ENCODE assay signal across 26 mouse cellular contexts in the genomic region with DNA sequence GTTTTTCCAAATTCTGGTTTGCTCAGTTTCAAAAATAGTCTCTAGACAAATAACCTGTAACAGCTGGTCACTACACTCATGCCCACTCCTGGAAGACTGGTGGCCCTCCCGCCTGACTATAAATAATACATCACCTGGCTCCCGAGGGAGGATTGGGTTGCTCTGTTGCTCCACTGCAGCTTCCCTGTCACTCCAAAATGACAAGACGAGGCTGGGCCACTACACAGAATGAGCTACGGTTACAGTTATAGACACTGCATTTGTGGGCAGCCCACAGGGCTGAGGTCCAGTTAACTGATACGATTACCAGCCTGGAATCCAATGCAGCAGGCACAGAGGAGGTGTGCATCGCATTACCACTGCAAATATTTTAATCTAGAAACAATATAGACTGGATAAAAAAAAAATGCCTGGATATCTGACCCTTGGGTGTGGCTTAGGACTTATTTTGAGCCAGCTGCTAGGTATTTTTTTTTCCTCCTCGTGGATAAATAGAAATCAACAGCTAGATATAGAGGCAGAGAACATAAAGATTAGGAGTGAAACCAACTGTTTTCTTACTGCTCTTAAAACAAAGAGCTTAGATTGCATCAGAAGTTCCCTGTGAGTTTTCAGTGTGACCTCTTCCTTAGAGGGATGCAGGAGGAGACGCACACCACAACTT. TPM values are rescaled to one million over a fixed set of nuclear protein-coding genes. Genes with fewer than 3 reads are reported as not detected.
A peak's percentile ranks its signal among the peaks of the same experiment; 100 is the strongest.
DNase-seq lines count a peak whose midpoint lies in the region; ATAC-seq and TF ChIP-seq lines count a peak whose summit lies in the region.
"Had no signal": no experiment of that assay in that cellular context is flagged by ENCODE, and none has a peak within 500 bp of the region (broad histone marks: within the 10 kb centered on the region; RNA-seq: fewer than 3 reads in every experiment).

A gene (plus strand): TSS at position 614 of the 664 bp plus-strand sequence.

- H3K4me2 ChIP-seq in kidney, postnatal 0 days (ENCODE audit: low read length): no peak within 1 kb of the TSS
- no peak within 1 kb of the TSS for H3K4me2 ChIP-seq in kidney, embryonic 15.5 days
- H3K4me2 ChIP-seq in limb, embryonic 13.5 days (replicated peaks): no peak within 1 kb of the TSS
- H3K4me2 ChIP-seq: heart, embryonic 15.5 days; hindbrain, embryonic 14.5 days; midbrain, embryonic 12.5 days; neural tube, embryonic 13.5 days had no signal

- no peak within 1 kb of the TSS for H3K4me3 ChIP-seq in kidney, postnatal 0 days (replicated peaks; ENCODE audit: low read depth, low read length)
- no peak within 1 kb of the TSS for H3K4me3 ChIP-seq in kidney, embryonic 15.5 days (replicated peaks)
- no peak within 1 kb of the TSS for H3K4me3 ChIP-seq in testis, adult 2 months (ENCODE audit: control insufficient read depth, low read depth, low read length)
- H3K4me3 ChIP-seq in limb, embryonic 13.5 days: no peak within 1 kb of the TSS
- H3K4me3 ChIP-seq: heart, embryonic 15.5 days; midbrain, embryonic 12.5 days; neural tube, embryonic 13.5 days had no signal

- H3K36me3 ChIP-seq in kidney, postnatal 0 days (ENCODE audit: insufficient read depth, low read length): no peaks in the 10 kb centered on the region
- H3K36me3 ChIP-seq in kidney, embryonic 15.5 days: no peaks in the 10 kb centered on the region
- no peaks in the 10 kb centered on the region for H3K36me3 ChIP-seq in testis, adult 2 months (ENCODE audit: control insufficient read depth, insufficient read depth, low read length)
- no peaks in the 10 kb centered on the region for H3K36me3 ChIP-seq in limb, embryonic 13.5 days
- H3K36me3 ChIP-seq: heart, embryonic 15.5 days; midbrain, embryonic 12.5 days; neural tube, embryonic 13.5 days had no signal

- no peak for ATAC-seq in kidney, postnatal 0 days (replicated peaks; ENCODE audit: low FRiP score, low read depth)
- no peak for ATAC-seq in kidney, embryonic 15.5 days (replicated peaks; ENCODE audit: low FRiP score)
- ATAC-seq in limb, embryonic 13.5 days (ENCODE audit: low FRiP score, low read depth): peak; percentile 38; the same call in 1 of the 2 replicates
- ATAC-seq: activated CD4-positive, CD25-positive, alpha-beta regulatory T cell, adult 4 months; forebrain, postnatal 0 days had no signal

- TF ChIP-seq POLR2A in testis, adult 2 months (IDR thresholded peaks at IDR 0.05; ENCODE audit: control insufficient read depth, low read depth, low read length): no peak

- DNase-seq in kidney, postnatal 0 days (ENCODE audit: low spot score): peak; percentile 27
- no peak for DNase-seq in testis, postnatal 10 days (ENCODE audit: low spot score)
- DNase-seq in lung, postnatal 14 days: no peak
- no peak for DNase-seq in adrenal gland, postnatal 25 days
- DNase-seq: cerebellum, adult 8-10 months; cerebellum, postnatal 36 days; forebrain, postnatal 0 days; heart, postnatal 36 days; kidney, adult 2 months; kidney, postnatal 14 days; layer of hippocampus, postnatal 36 days; right cerebral cortex, adult 18-20 months had no signal

- no peak for TF ChIP-seq CTCF in kidney, postnatal 0 days (IDR thresholded peaks at IDR 0.05; ENCODE audit: low read depth)
- TF ChIP-seq CTCF in testis, adult 2 months (IDR thresholded peaks at IDR 0.05; ENCODE audit: control insufficient read depth, insufficient read depth, insufficient replicate concordance, low read depth, low read length): no peak

- H3K27ac ChIP-seq in kidney, postnatal 0 days: no peak within 1 kb of the TSS
- H3K27ac ChIP-seq in kidney, embryonic 15.5 days: no peak within 1 kb of the TSS
- no peak within 1 kb of the TSS for H3K27ac ChIP-seq in testis, adult 2 months (ENCODE audit: control insufficient read depth, insufficient read depth, low read depth, low read length)
- peak within 1 kb of the TSS; percentile 48; the same call in 1 of the 2 replicates for H3K27ac ChIP-seq in limb, embryonic 13.5 days
- H3K27ac ChIP-seq: heart, embryonic 15.5 days; hindbrain, embryonic 14.5 days; midbrain, embryonic 12.5 days; neural tube, embryonic 13.5 days had no signal

- H3K27me3 ChIP-seq in kidney, postnatal 0 days (ENCODE audit: insufficient read depth, low read length): no peaks in the 10 kb centered on the region
- 0 out of 2 replicates have a peak, but pooled peaks cover 3% of the 10 kb centered on the region for H3K27me3 ChIP-seq in kidney, embryonic 15.5 days
- no peaks in the 10 kb centered on the region for H3K27me3 ChIP-seq in testis, adult 2 months (ENCODE audit: control insufficient read depth, insufficient read depth, low read length)
- H3K27me3 ChIP-seq in limb, embryonic 13.5 days: no peaks in the 10 kb centered on the region
- H3K27me3 ChIP-seq: midbrain, embryonic 12.5 days; neural tube, embryonic 13.5 days had no signal

- WGBS in kidney, postnatal 0 days: 30% methylated on average over 8 of the region's 8 CpGs
- WGBS in kidney, embryonic 15.5 days: 37% methylated on average over 8 of the region's 8 CpGs
- 55% methylated on average over 8 of the region's 8 CpGs for WGBS in limb, embryonic 13.5 days

- H3K9ac ChIP-seq in kidney, postnatal 0 days (ENCODE audit: low read depth, low read length): no peak within 1 kb of the TSS
- no peak within 1 kb of the TSS for H3K9ac ChIP-seq in kidney, embryonic 15.5 days
- no peak within 1 kb of the TSS for H3K9ac ChIP-seq in limb, embryonic 13.5 days
- H3K9ac ChIP-seq: forebrain, postnatal 0 days; heart, embryonic 15.5 days; hindbrain, embryonic 14.5 days; midbrain, embryonic 12.5 days; neural tube, embryonic 13.5 days had no signal

- no peaks in the 10 kb centered on the region for H3K9me3 ChIP-seq in kidney, postnatal 0 days (replicated peaks; ENCODE audit: low read length)
- no peaks in the 10 kb centered on the region for H3K9me3 ChIP-seq in kidney, embryonic 15.5 days (replicated peaks)
- H3K9me3 ChIP-seq in limb, embryonic 13.5 days: 0 out of 2 replicates have a peak, but pooled peaks cover 5% of the 10 kb centered on the region
- H3K9me3 ChIP-seq: heart, embryonic 15.5 days; midbrain, embryonic 12.5 days had no signal

- H3K4me1 ChIP-seq in kidney, postnatal 0 days (replicated peaks; ENCODE audit: insufficient read depth, low read length): no peaks in the 10 kb centered on the region
- peaks cover 10% of the 10 kb centered on the region; the same call in 1 of the 2 replicates for H3K4me1 ChIP-seq in kidney, embryonic 15.5 days
- no peaks in the 10 kb centered on the region for H3K4me1 ChIP-seq in testis, adult 2 months (ENCODE audit: control insufficient read depth, insufficient read depth, low read length)
- H3K4me1 ChIP-seq in limb, embryonic 13.5 days: peaks cover 19% of the 10 kb centered on the region
- H3K4me1 ChIP-seq: midbrain, embryonic 12.5 days; neural tube, embryonic 13.5 days had no signal

RNA-seq across cellular contexts. Expression of the gene that starts here (rescaled TPM):
- polyA plus RNA-seq in kidney, postnatal 0 days (2015; fragmentation: Nextera tagmentation; extraction: Ambion mirVana): not detected in 2 replicates
- polyA plus RNA-seq in kidney, embryonic 15.5 days (2015; fragmentation: Nextera tagmentation; extraction: Ambion mirVana): 0.05 and 0.10 TPM in 2 replicates
- 16.5 and 16.9 TPM in 2 replicates for polyA plus RNA-seq in testis, adult 2 months (2012; rRNA removed)
- 1.8 TPM in 2 replicates for polyA plus RNA-seq in limb, embryonic 13.5 days (2015; fragmentation: Nextera tagmentation; extraction: Ambion mirVana)
- total RNA-seq in adrenal gland, postnatal 25 days (2021): not detected in 2 replicates
- total RNA-seq: adrenal gland, postnatal 14 days; forebrain, postnatal 0 days; heart, postnatal 36 days; layer of hippocampus, adult 8-10 months; liver, adult 2 months had no signal
- polyA plus RNA-seq: activated CD4-positive, CD25-positive, alpha-beta regulatory T cell, adult 4 months; forebrain, embryonic 11.5 days; forebrain, postnatal 0 days; heart, embryonic 15.5 days; hindbrain, embryonic 14.5 days; kidney, adult 2 months; liver, adult 2 months; lung, embryonic 16.5 days; neural tube, embryonic 13.5 days; small intestine, adult 2 months had no signal

Comparison
In these comparisons a context has a peak if more than half of its experiments do, and no peak if none do; other contexts are left out.
1. Peak in DNase-seq in kidney, postnatal 0 days; RNA of the gene not detected or under 1 TPM.